Mouse (Mus musculus) neural tube, embryonic 11.5 days (tissue): ENCODE measurements around the gene Cacna1c. TPM values are rescaled to one million over a fixed set of nuclear protein-coding genes. Genes with fewer than 3 reads are reported as not detected.

ENCODE experiments used
- ATAC-seq: fragments of 200-750 bp; cut with Nextera tagmentation; 2 replicates; pipeline ENCODE4 v1.8.0; 2017; ENCODE audit warnings: moderate number of reproducible peaks, mild to moderate bottlenecking, moderate TSS enrichment, moderate library complexity; ENCODE audit not compliant: insufficient read depth, low FRiP score, low TSS enrichment
- DNase-seq: peaks from one replicate; pipeline ENCODE4 v3.0.0-alpha.2; 2015; ENCODE audit warnings: low spot score
- H3K27ac ChIP-seq: fragments of 300-500 bp; sonication (generic); 2 replicates; pipeline ENCODE4 v1.5.1; 2014; ENCODE audit warnings: low read depth, mild to moderate bottlenecking, low read length
- H3K27me3 ChIP-seq: fragments of 300-500 bp; sonication (generic); 2 replicates; pipeline ENCODE4 v1.6.1; 2014; ENCODE audit warnings: mild to moderate bottlenecking, low read length, mixed read lengths; ENCODE audit not compliant: control insufficient read depth, insufficient read depth
- H3K36me3 ChIP-seq: fragments of 300-500 bp; sonication (generic); 2 replicates; pipeline ENCODE4 v1.6.1; 2014; ENCODE audit warnings: mild to moderate bottlenecking, low read length, moderate library complexity, mixed read lengths; ENCODE audit not compliant: control insufficient read depth, insufficient read depth
- H3K4me1 ChIP-seq: fragments of 300-500 bp; sonication (generic); 2 replicates; pipeline ENCODE4 v1.6.1; 2014; ENCODE audit warnings: low read length, mixed read lengths; ENCODE audit not compliant: control insufficient read depth, insufficient read depth
- H3K4me2 ChIP-seq: fragments of 300-500 bp; sonication (generic); 2 replicates; pipeline ENCODE4 v1.6.1; 2014; ENCODE audit warnings: low read depth, mild to moderate bottlenecking, moderate library complexity
- H3K4me3 ChIP-seq: fragments of 300-500 bp; sonication (generic); 2 replicates; pipeline ENCODE4 v1.5.1; 2014; ENCODE audit warnings: low read depth, low read length
- H3K9ac ChIP-seq: fragments of 300-500 bp; sonication (generic); 2 replicates; pipeline ENCODE4 v1.6.1; 2014; ENCODE audit warnings: mild to moderate bottlenecking, low read length
- H3K9me3 ChIP-seq: fragments of 300-500 bp; sonication (generic); 2 replicates; pipeline ENCODE4 v1.6.1; 2016; ENCODE audit warnings: low read length; ENCODE audit not compliant: control insufficient read depth
- WGBS: fragments of 180-500 bp; shearing (Covaris S2); extraction: QIAGEN DNeasy Blood & Tissue Kit; methylation state at CpG from one replicate; pipeline ENCODE4 v1.1.7; 2014; 5-methylcytosine and 5-hydroxymethylcytosine counted together
- polyA plus RNA-seq: library from polyadenylated mRNA; unstranded; fragments of >200 nt; fragmentation: Nextera tagmentation; extraction: Ambion mirVana; gene quantifications from 2 replicates; pipeline ENCODE4 v1.2.1, GENCODE M21; 2014

The Cacna1c gene
- polyA plus RNA-seq, 1 experiment from 2014 or later = 3.3 TPM

DNA sequence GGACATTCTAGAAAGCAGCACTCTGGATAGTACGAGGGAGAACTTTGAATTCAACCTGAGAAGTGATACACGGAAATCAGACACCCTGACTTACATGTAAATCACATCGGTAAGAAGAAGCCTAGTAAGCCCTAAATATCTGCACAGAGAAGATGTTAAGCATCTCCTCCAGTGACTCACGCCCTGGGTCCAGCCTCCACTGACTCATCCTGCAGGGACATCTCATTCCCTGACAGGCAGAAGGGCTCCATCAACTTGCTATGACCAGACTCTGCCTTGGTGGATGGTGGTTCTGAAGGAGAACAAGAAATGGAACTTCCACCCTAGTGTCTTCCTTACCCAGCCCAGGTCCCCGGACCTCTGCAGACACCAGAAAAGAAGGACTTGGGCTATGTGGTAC, 191.6 kb downstream of the Cacna1c start:
- H3K27ac ChIP-seq = no peak overlapping the region
- no peaks in the 10 kb centered on the region for H3K27me3 ChIP-seq
- H3K36me3 ChIP-seq = no peaks in the 10 kb centered on the region
- H3K9me3 ChIP-seq = no peaks in the 10 kb centered on the region
- H3K4me1 ChIP-seq = peaks cover 7% of the 10 kb centered on the region; the same call in 1 of the 2 replicates
- H3K4me2 ChIP-seq = no peak overlapping the region
- no peak overlapping the region for H3K4me3 ChIP-seq
- ATAC-seq (no peak), DNase-seq (no peak)
- no peak overlapping the region for H3K9ac ChIP-seq
- WGBS = 92% methylated on average over 5 of the region's 5 CpGs

- H3K4me3 ChIP-seq = no peak overlapping the region
- no peak overlapping the region for H3K27ac ChIP-seq
- H3K36me3 ChIP-seq = no peaks in the 10 kb centered on the region
- no peak overlapping the region for H3K4me2 ChIP-seq
- H3K9me3 ChIP-seq = no peaks in the 10 kb centered on the region
- no peak overlapping the region for H3K9ac ChIP-seq
- no peaks in the 10 kb centered on the region for H3K4me1 ChIP-seq
- DNase-seq = no peak
- WGBS = 62% methylated on average over 2 of the region's 2 CpGs
- no peak for ATAC-seq
- no peaks in the 10 kb centered on the region for H3K27me3 ChIP-seq
Measured at GRCm38 (mm10) chr6:119001442-119001841, 194.8 kb downstream of the Cacna1c start.

GRCm38 (mm10) chr6:119000255-119000654, 196.0 kb downstream of the Cacna1c start:
- WGBS = 71% methylated on average over 3 of the region's 3 CpGs
- no peaks in the 10 kb centered on the region for H3K36me3 ChIP-seq
- no peaks in the 10 kb centered on the region for H3K9me3 ChIP-seq
- no peak for DNase-seq
- no peak overlapping the region for H3K27ac ChIP-seq
- H3K27me3 ChIP-seq = no peaks in the 10 kb centered on the region
- H3K4me1 ChIP-seq = no peaks in the 10 kb centered on the region
- no peak overlapping the region for H3K4me3 ChIP-seq
- H3K4me2 ChIP-seq = no peak overlapping the region
- no peak overlapping the region for H3K9ac ChIP-seq
- ATAC-seq = no peak

DNA sequence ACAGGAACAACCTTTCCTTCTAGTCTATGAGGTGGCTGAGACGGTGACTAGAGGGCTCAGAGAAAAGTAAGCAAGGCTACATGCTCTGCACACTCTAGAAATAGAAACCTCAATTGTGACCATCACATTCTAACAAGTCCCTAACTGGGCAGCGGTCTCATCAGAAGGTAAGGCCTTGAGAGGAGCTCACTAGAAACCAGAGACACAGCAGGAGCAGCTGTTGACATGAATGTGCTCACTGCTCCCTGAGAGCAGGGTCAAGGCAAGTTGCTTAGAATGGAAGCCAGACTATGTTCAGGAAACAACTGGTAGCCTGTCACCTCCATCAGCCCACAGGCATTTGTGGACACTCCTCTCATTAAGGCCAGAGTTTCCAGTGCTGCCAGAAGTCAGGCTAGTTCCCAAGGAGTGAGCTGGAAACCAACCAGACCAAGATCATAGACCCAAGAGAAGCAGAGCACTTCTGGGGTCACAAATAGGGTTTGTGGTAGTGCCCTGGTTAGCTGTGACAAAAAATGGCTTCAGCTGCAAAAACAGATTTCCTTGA, 196.8 kb downstream of the Cacna1c start:
- Histone ChIP-seq H3K27ac (no peak overlapping the region), H3K4me3 (no peak overlapping the region), H3K4me1 (no peaks in the 10 kb centered on the region), H3K27me3 (no peaks in the 10 kb centered on the region), H3K36me3 (no peaks in the 10 kb centered on the region), H3K4me2 (no peak overlapping the region), H3K9ac (no peak overlapping the region), H3K9me3 (no peaks in the 10 kb centered on the region)
- ATAC-seq = no peak
- WGBS = 89% methylated on average over 2 of the region's 2 CpGs
- DNase-seq = no peak

DNA sequence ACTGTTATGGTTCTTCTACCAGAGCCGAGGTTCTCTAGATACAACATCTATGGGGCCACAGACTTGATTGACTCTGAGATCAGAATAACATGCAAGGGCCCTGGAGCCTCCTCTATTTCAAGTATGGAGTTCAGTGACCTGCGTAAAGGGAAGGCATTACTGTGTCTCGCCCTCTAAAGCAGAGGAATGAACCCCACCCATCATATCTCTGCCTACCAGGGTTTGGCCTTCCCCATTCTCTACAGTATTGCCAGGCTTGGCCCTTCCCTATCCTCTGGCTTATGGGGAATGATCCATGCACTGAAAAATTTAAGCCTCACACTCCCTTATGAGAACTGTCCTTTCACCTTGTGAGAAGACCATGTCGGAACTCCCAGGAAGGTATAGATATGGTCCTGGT, 198.8 kb downstream of the Cacna1c start:
- ATAC-seq = no peak
- 89% methylated on average over 4 of the region's 4 CpGs for WGBS
- H3K27ac ChIP-seq = no peak overlapping the region
- no peak for DNase-seq
- H3K36me3 ChIP-seq = no peaks in the 10 kb centered on the region
- no peaks in the 10 kb centered on the region for H3K4me1 ChIP-seq
- H3K4me2 ChIP-seq = no peak overlapping the region
- no peak overlapping the region for H3K4me3 ChIP-seq
- H3K9me3 ChIP-seq = no peaks in the 10 kb centered on the region
- H3K27me3 ChIP-seq = no peaks in the 10 kb centered on the region
- no peak overlapping the region for H3K9ac ChIP-seq

DNA sequence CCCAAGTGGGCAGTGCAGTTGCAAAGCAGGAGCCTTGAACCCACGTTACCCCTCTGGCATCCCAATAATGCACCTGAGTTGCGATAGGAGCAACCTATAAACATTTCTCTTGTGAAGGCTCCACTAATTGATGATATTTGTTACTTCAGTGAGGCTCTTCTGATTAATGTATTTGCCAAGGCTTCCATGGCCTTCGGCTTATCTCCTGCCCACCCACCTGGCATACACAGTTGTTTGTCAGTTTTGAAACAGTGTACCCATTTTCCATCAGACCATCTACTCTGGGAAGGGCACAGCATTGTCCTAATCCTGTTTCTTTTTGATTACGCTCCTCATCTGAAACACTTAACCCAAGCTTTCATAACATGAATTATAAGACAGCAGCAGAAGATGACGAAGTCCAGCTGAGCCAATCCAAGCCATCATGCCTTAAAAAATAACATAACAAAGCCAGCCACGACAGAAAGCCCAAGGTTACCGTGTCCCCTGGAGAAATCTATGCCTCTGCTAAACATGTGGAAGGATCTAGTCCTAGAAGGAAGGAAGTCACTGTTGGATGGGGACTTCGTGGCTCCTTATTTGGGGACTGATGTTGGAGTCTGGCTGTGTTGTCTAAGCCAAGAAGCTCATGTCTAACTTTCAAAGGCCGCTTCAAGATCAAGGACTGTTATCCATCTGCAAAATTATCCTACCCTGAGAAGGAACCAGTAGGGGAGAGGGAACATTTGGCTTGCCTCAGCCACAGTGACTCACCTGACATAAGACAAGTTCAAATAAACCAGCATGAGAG, 201.8 kb downstream of the Cacna1c start:
- H3K9me3 ChIP-seq = no peaks in the 10 kb centered on the region
- H3K27ac ChIP-seq = no peak overlapping the region
- no peak for DNase-seq
- ATAC-seq = no peak
- H3K4me3 ChIP-seq = no peak overlapping the region
- 0 out of 2 replicates have a peak, but pooled peaks cover 3% of the 10 kb centered on the region for H3K4me1 ChIP-seq
- H3K36me3 ChIP-seq = no peaks in the 10 kb centered on the region
- WGBS = 90% methylated on average over 9 of the region's 9 CpGs
- H3K27me3 ChIP-seq = no peaks in the 10 kb centered on the region
- no peak overlapping the region for H3K4me2 ChIP-seq
- no peak overlapping the region for H3K9ac ChIP-seq

DNA sequence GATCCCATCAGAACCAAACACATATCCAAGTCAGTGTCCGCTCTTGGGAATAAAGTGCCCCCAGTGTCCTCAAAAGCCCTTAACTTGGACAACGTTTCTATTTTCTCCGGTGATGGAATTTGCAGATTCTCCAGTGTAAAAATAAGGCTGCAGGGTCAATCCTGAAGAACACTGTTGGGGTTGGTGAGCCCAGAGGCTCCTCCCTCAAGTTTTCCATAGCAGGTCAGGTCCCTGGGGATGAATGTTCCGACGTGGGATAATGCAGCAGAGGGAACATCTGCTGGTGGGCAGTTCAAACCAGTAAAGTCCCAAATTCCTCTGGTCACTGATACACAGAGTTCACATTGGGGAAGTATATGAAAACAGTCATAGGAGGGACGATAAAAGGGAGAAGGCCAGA, 203.8 kb downstream of the Cacna1c start:
- WGBS = 85% methylated on average over 6 of the region's 6 CpGs

GRCm38 (mm10) chr6:118989999-118990776, 206.0 kb downstream of the Cacna1c start:
- no peak for DNase-seq
- Histone ChIP-seq H3K4me1 (0 out of 2 replicates have a peak, but pooled peaks cover 3% of the 10 kb centered on the region), H3K4me3 (no peak overlapping the region), H3K4me2 (no peak overlapping the region), H3K9me3 (no peaks in the 10 kb centered on the region), H3K9ac (no peak overlapping the region), H3K36me3 (no peaks in the 10 kb centered on the region), H3K27ac (no peak overlapping the region), H3K27me3 (no peaks in the 10 kb centered on the region)
- ATAC-seq = no peak
- 60% methylated on average over 9 of the region's 9 CpGs for WGBS

More for the DNA sequence above, 203.8 kb downstream of the Cacna1c start:
- DNase-seq = no peak
- H3K27ac ChIP-seq = no peak overlapping the region
- H3K9me3 ChIP-seq = no peaks in the 10 kb centered on the region
- H3K27me3 ChIP-seq = no peaks in the 10 kb centered on the region
- no peak overlapping the region for H3K9ac ChIP-seq
- H3K4me1 ChIP-seq = 0 out of 2 replicates have a peak, but pooled peaks cover 3% of the 10 kb centered on the region
- no peaks in the 10 kb centered on the region for H3K36me3 ChIP-seq
- no peak for ATAC-seq
- no peak overlapping the region for H3K4me2 ChIP-seq
- no peak overlapping the region for H3K4me3 ChIP-seq
